Mouse (Mus musculus): ENCODE data around the gene Guk1. TPM values are rescaled to one million over a fixed set of nuclear protein-coding genes. Genes with fewer than 3 reads are reported as not detected.

Guk1 gene
- polyA plus RNA-seq, 2 experiments = 40.2 to 64.2 TPM

DNA sequence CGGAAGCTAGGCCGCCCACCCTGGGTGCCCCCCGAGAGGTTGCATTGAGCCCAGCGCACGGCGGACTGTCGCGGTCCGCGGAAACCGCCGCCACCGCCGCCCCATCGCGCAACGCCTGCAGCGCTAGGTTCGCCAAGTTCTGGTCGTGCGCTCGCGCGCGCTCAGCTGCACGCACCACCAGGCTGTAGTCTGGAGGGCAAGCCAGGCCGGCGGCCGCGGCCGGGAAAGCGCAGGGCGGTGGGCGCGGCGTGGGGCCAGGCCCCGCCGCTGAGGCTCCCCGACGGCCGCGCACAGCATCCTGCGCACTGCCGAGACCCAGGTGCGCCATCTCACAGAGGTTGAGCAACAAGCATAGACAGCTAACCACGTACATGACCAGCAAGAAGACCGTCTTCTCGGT, 15.5 kb downstream of the Guk1 start:
- Histone ChIP-seq H3K36me3 (replicated peaks; ENCODE audit: control insufficient read depth, insufficient read depth, low read depth) (no peaks in the 10 kb centered on the region), H3K9me3 (ENCODE audit: control insufficient read depth, low read length) (no peaks in the 10 kb centered on the region), H3K4me1 (replicated peaks; ENCODE audit: control insufficient read depth in 2 of 2, insufficient read depth in 2 of 2, low read length in 1 of 2) (no peaks in the 10 kb centered on the region; a peak in 1 of 4 replicates), H3K9ac (replicated peaks) (no peak overlapping the region), H3K4me3 (ENCODE audit: insufficient read depth in 1 of 2, low read depth in 2 of 2, low read length in 2 of 2) (no peak overlapping the region), H3K27me3 (ENCODE audit: control insufficient read depth, insufficient read depth, low read length) (peaks cover 51% of the 10 kb centered on the region), H3K4me2 (ENCODE audit: low read depth) (no peak overlapping the region), H3K27ac (no peak overlapping the region)
- WGBS (ENCODE audit: insufficient replicate concordance) = 4% methylated on average over 48 of the region's 48 CpGs
- ATAC-seq (ENCODE audit: insufficient read depth) (no peak), DNase-seq (ENCODE audit: low read depth in 3 of 3, low spot score in 3 of 3) (no peak)
- TF ChIP-seq EP300 (IDR thresholded peaks at IDR 0.05; ENCODE audit: low read depth) (no peak), CTCF (IDR thresholded peaks at IDR 0.05; ENCODE audit: low read depth) (no peak)

GRCm38 (mm10) chr11:59174189-59174838, 17.7 kb downstream of the Guk1 start:
- no peak overlapping the region for H3K27ac ChIP-seq
- ATAC-seq (ENCODE audit: insufficient read depth) (no peak), DNase-seq (ENCODE audit: low read depth in 3 of 3, low spot score in 3 of 3) (peak in 1 of 3 experiments; percentile 45)
- no peak overlapping the region for H3K4me2 ChIP-seq (ENCODE audit: low read depth)
- no peak overlapping the region for H3K4me3 ChIP-seq (ENCODE audit: insufficient read depth in 1 of 2, low read depth in 2 of 2, low read length in 2 of 2)
- H3K9ac ChIP-seq (replicated peaks) = no peak overlapping the region
- H3K27me3 ChIP-seq (ENCODE audit: control insufficient read depth, insufficient read depth, low read length) = peaks cover 50% of the 10 kb centered on the region
- 51% methylated on average over 6 of the region's 6 CpGs for WGBS (ENCODE audit: insufficient replicate concordance)
- no peak for TF ChIP-seq EP300 (IDR thresholded peaks at IDR 0.05; ENCODE audit: low read depth)
- TF ChIP-seq CTCF (IDR thresholded peaks at IDR 0.05; ENCODE audit: low read depth) = no peak
- no peaks in the 10 kb centered on the region for H3K9me3 ChIP-seq (ENCODE audit: control insufficient read depth, low read length)
- H3K4me1 ChIP-seq (replicated peaks; ENCODE audit: control insufficient read depth in 2 of 2, insufficient read depth in 2 of 2, low read length in 1 of 2) = no peaks in the 10 kb centered on the region
- H3K36me3 ChIP-seq (replicated peaks; ENCODE audit: control insufficient read depth, insufficient read depth, low read depth) = no peaks in the 10 kb centered on the region

- ATAC-seq (ENCODE audit: insufficient read depth) = no peak
These were observed 21.5 kb downstream of the Guk1 start for GRCm38 (mm10) chr11:59170549-59170948.

DNA sequence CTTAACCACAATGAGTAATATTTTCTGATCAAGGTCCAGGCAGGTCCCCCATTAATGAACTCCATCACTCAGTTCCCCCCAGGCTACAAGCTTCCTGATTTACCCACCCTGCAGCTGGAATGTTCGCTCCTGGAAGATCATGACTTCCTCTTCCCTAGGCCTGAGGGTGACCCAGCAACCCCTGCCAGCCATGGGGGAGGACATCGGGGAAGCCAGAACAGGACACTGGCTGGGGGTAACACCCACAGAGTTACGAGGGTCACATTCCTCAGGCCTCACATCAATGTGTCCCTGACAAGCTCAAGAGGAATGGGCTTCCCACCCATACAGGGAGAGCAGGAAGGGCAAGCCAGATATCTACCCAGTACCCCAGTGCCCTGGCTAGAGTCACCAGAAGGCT, 22.2 kb downstream of the Guk1 start:
- peaks cover 17% of the 10 kb centered on the region in 2 experiments for H3K4me1 ChIP-seq (replicated peaks; ENCODE audit: control insufficient read depth in 2 of 2, insufficient read depth in 2 of 2, low read length in 1 of 2)
- no peak for ATAC-seq (ENCODE audit: insufficient read depth)
- no peaks in the 10 kb centered on the region for H3K9me3 ChIP-seq (ENCODE audit: control insufficient read depth, low read length)
- H3K4me2 ChIP-seq (ENCODE audit: low read depth) = no peak overlapping the region
- WGBS (ENCODE audit: insufficient replicate concordance) = 53% methylated on average over 3 of the region's 3 CpGs
- peaks cover 5% of the 10 kb centered on the region for H3K27me3 ChIP-seq (ENCODE audit: control insufficient read depth, insufficient read depth, low read length)
- H3K27ac ChIP-seq = no peak overlapping the region
- no peak for TF ChIP-seq EP300 (IDR thresholded peaks at IDR 0.05; ENCODE audit: low read depth)
- TF ChIP-seq CTCF (IDR thresholded peaks at IDR 0.05; ENCODE audit: low read depth) = no peak
- H3K4me3 ChIP-seq (ENCODE audit: insufficient read depth in 1 of 2, low read depth in 2 of 2, low read length in 2 of 2) = no peak overlapping the region
- DNase-seq (ENCODE audit: low read depth in 3 of 3, low spot score in 3 of 3) = no peak
- no peaks in the 10 kb centered on the region for H3K36me3 ChIP-seq (replicated peaks; ENCODE audit: control insufficient read depth, insufficient read depth, low read depth)
- no peak overlapping the region for H3K9ac ChIP-seq (replicated peaks)

More at GRCm38 (mm10) chr11:59170549-59170948, 21.5 kb downstream of the Guk1 start:
- no peaks in the 10 kb centered on the region for H3K9me3 ChIP-seq (ENCODE audit: control insufficient read depth, low read length)
- H3K4me1 ChIP-seq (replicated peaks; ENCODE audit: control insufficient read depth in 2 of 2, insufficient read depth in 2 of 2, low read length in 1 of 2) = peaks cover 10% of the 10 kb centered on the region in 2 experiments
- no peak overlapping the region for H3K4me2 ChIP-seq (ENCODE audit: low read depth)
- H3K9ac ChIP-seq (replicated peaks) = no peak overlapping the region
- WGBS (ENCODE audit: insufficient replicate concordance) = 59% methylated on average over 4 of the region's 4 CpGs
- no peaks in the 10 kb centered on the region for H3K36me3 ChIP-seq (replicated peaks; ENCODE audit: control insufficient read depth, insufficient read depth, low read depth)
- H3K27me3 ChIP-seq (ENCODE audit: control insufficient read depth, insufficient read depth, low read length) = peaks cover 12% of the 10 kb centered on the region
- no peak for DNase-seq (ENCODE audit: low read depth in 3 of 3, low spot score in 3 of 3)
- H3K27ac ChIP-seq = no peak overlapping the region
- TF ChIP-seq EP300 (IDR thresholded peaks at IDR 0.05; ENCODE audit: low read depth) = no peak
- no peak for TF ChIP-seq CTCF (IDR thresholded peaks at IDR 0.05; ENCODE audit: low read depth)
- H3K4me3 ChIP-seq (ENCODE audit: insufficient read depth in 1 of 2, low read depth in 2 of 2, low read length in 2 of 2) = no peak overlapping the region

GRCm38 (mm10) chr11:59165616-59166241, 26.3 kb downstream of the Guk1 start:
- TF ChIP-seq CTCF (IDR thresholded peaks at IDR 0.05; ENCODE audit: low read depth) (no peak), EP300 (IDR thresholded peaks at IDR 0.05; ENCODE audit: low read depth) (no peak)
- peak overlapping the region; percentile 43 for H3K9ac ChIP-seq (replicated peaks)
- H3K4me1 ChIP-seq (replicated peaks; ENCODE audit: control insufficient read depth in 2 of 2, insufficient read depth in 2 of 2, low read length in 1 of 2) = peaks cover 34 to 36% of the 10 kb centered on the region in 2 experiments
- no peak overlapping the region for H3K4me3 ChIP-seq (ENCODE audit: insufficient read depth in 1 of 2, low read depth in 2 of 2, low read length in 2 of 2)
- ATAC-seq (ENCODE audit: insufficient read depth) = no peak
- H3K4me2 ChIP-seq (ENCODE audit: low read depth) = no peak overlapping the region
- 50% methylated on average over 2 of the region's 2 CpGs for WGBS (ENCODE audit: insufficient replicate concordance)
- peak overlapping the region; percentile 100 for H3K27ac ChIP-seq
- peaks cover 5% of the 10 kb centered on the region for H3K36me3 ChIP-seq (replicated peaks; ENCODE audit: control insufficient read depth, insufficient read depth, low read depth)
- no peak for DNase-seq (ENCODE audit: low read depth in 3 of 3, low spot score in 3 of 3)
- H3K9me3 ChIP-seq (ENCODE audit: control insufficient read depth, low read length) = no peaks in the 10 kb centered on the region
- no peaks in the 10 kb centered on the region for H3K27me3 ChIP-seq (ENCODE audit: control insufficient read depth, insufficient read depth, low read length)

Data from liver, embryonic 14.5 days (tissue).